Mouse (Mus musculus): Measurements from ENCODE around the gene Bean1. TPM values are rescaled to one million over a fixed set of nuclear protein-coding genes. Genes with fewer than 3 reads are reported as not detected.

Bean1 gene
- polyA plus RNA-seq, 1 experiment = not detected

DNA sequence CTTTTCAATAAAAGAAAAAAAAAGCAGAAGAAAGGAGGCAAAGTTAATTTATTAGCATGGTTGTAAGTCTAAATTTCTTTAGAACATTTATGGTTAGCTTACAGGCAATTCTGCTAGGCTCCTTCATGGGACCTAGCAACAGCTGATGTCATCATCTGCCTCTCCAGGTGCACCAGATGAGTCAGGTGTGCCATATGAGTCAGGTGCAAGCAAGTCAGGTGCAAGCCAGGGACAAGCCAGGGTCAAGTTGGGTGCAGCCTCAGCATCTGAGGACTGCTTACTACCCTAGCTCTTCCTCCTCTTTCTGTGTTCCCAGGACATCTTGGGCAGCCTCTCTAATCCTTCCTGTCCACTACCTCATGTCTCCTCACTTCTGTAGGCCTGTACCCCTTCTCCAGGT lies 98.1 kb downstream of the Bean1 start:
- TF ChIP-seq GATA1 (IDR thresholded peaks at IDR 0.05; ENCODE audit: low read length) (no peak), TAL1 (IDR thresholded peaks at IDR 0.05; ENCODE audit: low read length) (no peak)
- H3K4me3 ChIP-seq (replicated peaks) = no peak overlapping the region

More for the DNA sequence above, 98.1 kb downstream of the Bean1 start:
- H3K36me3 ChIP-seq (ENCODE audit: control insufficient read depth) = peaks cover 13% of the 10 kb centered on the region
- H3K27me3 ChIP-seq (ENCODE audit: control insufficient read depth) = no peaks in the 10 kb centered on the region
- H3K4me1 ChIP-seq (ENCODE audit: control insufficient read depth) = peaks cover 2% of the 10 kb centered on the region; the same call in 1 of the 2 replicates
- no peaks in the 10 kb centered on the region; the same call in 1 of the 2 replicates for H3K9me3 ChIP-seq (ENCODE audit: control insufficient read depth, low read length)

Other genes starting within 250 kb of the Bean1 start
- 0.10 and 0.64 TPM in 2 replicates for gene Cdh5, start 68.8 kb upstream of the Bean1 start, polyA plus RNA-seq (2012)
- gene Tk2, start 78.1 kb downstream of the Bean1 start, polyA plus RNA-seq (2012) = 0.19 and 0.23 TPM in 2 replicates
- 0.07 TPM in 1 of 2 replicates, not detected in the other for gene Cklf, start 80.4 kb downstream of the Bean1 start, polyA plus RNA-seq (2012)
- gene Cmtm2a, start 122.7 kb downstream of the Bean1 start, polyA plus RNA-seq (2012) = not detected in 2 replicates
- not detected in 2 replicates for gene Gm45711, start 139.6 kb downstream of the Bean1 start, polyA plus RNA-seq (2012)
- gene Cmtm1, start 139.7 kb downstream of the Bean1 start, polyA plus RNA-seq (2012) = not detected in 2 replicates
- not detected in 2 replicates for gene Gm11020, start 151.1 kb downstream of the Bean1 start, polyA plus RNA-seq (2012)
- gene Cmtm2b, start 151.8 kb downstream of the Bean1 start, polyA plus RNA-seq (2012) = not detected in 2 replicates
- gene Cmtm3, start 169.0 kb downstream of the Bean1 start, polyA plus RNA-seq (2012) = 0.26 and 0.44 TPM in 2 replicates
- 0.01 and 0.02 TPM in 2 replicates for gene Cmtm4, start 225.4 kb downstream of the Bean1 start, polyA plus RNA-seq (2012)

Data from erythroblast, embryonic 14.5 days (primary cell).